Mouse (Mus musculus) common myeloid progenitor, adult 5-6 weeks (primary cell): ENCODE results near the gene Daxx. TPM values are rescaled to one million over a fixed set of nuclear protein-coding genes. Genes with fewer than 3 reads are reported as not detected.
"Not testable (repeated sequence)": the region's sequence is repeated elsewhere in the genome, so short reads cannot be mapped to it uniquely, and the experiment has no call there.

Experiments
- ATAC-seq: replicated peaks from 2 replicates; pipeline ENCODE4 v1.8.0; 2016; ENCODE audit warnings: low read depth, mild to moderate bottlenecking, moderate TSS enrichment, inconsistent platforms; ENCODE audit not compliant: poor library complexity, severe bottlenecking
- total RNA-seq: library from RNA; stranded (forward); fragments of 200-1000, 187-1606 nt; gene quantifications from 2 replicates; pipeline ENCODE4 v1.2.3, GENCODE M21; 2017

Daxx gene
- 24.1 and 44.4 TPM in 2 replicates for total RNA-seq

DNA sequence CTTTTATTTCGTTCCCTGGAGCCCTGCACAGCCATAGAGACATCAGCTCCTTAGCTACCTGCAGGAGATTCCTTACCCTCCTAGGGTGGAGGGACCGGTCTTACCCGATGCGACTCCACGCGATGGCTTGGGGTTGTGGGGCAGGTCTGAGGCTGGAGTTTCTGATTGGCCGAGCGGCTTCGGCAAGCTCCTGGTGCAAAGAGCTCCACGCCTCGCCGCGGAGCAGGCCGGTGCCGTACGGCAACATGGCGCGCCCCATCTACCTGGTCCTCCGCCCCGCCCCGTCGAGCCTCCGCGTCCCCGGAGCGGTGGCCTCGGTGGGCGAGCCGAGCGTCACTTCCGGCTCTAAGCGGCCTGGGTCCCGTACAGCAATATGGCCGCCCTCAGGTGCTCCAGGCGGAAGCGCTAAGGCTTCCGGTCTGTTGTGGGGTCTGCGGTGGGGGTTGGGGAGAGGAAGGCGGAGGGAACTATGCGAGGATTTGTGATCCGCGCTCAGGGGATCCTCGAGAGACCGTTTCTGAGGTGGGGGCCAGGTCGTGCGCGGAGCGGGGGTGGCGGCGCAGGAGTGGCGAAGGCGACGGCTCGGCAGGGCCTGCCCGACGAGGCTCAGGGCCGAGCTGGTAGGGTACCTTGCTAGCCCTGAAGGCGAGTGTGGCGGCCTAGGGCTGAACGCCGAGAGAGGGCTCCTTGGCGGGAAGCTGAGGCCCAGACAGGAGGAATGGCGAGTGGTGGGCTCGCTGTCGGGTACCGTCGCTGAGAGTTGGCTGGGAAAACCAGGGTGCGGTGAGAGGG, at the start of gene Daxx:
TSS of gene Daxx (plus strand) at position 338 of the 792 bp plus-strand sequence.
- peak; percentile 86 for ATAC-seq

DNA sequence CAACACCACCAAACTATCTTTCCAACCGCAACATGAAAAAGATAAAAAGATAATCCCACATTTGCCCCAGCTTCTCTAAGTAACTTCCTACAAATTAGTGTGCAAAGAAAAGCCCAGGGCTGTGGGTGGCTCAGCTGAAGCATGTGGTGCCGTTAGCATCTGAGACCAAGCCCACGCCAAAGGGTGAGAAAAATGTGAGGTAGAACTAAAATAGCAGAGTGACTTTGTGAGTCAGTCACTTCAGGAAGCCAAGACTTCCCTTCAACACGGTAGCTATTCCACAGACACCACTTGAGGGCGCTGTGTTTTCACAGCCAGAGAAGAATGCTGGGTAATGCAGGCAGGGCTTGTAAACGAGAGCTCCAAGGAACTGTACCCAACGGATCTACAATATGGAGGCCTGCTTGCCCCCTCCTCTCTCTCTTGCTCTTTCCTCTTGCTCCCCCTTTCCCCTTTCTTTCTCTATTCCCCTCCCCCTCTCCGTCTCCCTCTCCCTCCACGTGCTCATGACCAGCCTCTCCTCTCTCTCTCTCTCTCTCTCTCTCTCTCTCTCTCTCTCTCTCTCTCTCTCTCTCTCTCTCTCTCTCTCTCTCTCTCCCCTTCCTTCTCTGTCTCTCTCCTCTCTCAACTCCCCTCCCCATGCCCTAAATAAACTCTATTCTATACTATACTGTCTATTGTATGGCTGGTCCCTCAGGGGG, 43.7 kb upstream of the Daxx start:
- peak; percentile 99 for ATAC-seq

DNA sequence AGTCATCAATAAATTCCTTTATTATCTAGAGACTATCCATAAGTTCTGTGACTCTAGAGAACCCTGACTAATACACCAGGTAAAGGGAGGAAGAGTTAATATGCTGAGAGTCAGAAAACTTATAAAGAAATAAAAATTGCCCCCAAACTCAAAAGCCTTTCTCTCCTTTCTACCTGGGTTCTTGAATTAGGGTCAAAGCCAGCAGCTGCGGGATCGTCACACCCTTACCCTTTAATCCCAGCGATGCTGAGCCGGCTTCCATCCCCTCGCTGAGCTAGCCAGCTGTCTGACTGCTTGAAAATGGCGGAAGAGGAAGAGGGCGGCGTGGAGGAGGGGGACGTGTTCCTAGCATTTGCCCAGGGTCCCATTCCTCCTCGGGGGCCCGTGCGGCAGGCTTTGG, 35.7 kb upstream of the Daxx start, which contains the start of gene Gm7029:
TSS of gene Gm7029 (plus strand) at position 301 of the 400 bp plus-strand sequence.
- not testable (repeated sequence) for ATAC-seq

DNA sequence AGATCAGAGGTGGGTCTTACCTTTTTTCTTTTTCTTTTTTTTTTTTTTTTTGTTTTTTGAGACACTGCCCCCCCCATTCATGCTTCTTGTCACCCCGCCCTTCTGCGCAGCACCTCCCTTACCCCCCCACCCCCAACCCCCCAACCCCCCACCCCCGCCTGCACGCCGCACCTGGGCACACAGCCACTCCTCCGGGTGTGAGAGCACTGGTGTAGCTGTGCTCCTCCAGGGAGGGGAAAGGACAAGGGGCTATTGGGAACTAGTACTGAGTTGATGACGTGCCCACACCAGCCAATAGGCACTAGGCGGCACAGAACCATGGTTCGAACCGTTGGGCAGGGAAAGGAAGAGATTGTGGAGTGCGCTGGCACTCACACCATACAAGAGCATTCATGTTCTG, 34.8 kb upstream of the Daxx start:
- no peak for ATAC-seq

DNA sequence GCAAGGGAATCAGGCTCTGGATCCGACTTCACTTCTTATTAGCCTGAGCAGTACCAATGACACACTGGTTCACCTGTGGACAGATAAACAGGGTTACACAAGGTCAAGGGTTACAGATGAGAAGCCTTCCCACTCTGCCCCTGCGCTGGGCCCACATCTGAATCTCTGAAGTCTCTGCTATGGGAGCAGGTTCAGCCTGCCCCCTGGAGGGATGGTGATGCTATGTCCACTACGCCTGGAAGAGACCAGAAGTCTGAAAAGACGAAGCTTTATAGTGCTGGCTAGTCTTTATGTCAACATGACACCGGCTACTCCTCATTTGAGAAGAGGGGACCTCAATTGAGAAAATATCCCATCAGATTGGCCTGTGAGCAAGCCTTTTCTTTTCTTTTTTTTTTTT, 33.4 kb upstream of the Daxx start:
- peak; percentile 52; the same call in 1 of the 2 replicates for ATAC-seq

DNA sequence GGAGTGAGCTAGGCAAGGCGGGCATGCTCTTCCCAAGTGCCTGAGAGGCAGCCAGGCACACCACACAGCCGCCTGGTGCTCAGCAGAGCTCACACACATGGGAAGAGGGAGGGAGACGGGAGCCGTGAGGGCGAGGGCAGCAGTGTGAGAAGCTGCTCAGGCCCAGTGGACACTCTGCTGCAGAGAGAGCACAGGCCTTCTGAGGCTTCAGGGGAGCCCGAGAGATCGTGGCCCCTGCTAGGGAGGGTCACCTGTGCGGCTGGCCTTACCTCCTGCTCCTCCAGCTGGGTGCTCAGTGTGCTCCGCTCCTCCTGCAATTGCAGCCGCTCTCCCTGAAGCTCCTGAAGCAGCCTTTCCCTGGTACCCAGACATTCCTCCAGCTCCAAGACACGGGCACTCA, 24.9 kb upstream of the Daxx start:
- not testable (repeated sequence) for ATAC-seq

DNA sequence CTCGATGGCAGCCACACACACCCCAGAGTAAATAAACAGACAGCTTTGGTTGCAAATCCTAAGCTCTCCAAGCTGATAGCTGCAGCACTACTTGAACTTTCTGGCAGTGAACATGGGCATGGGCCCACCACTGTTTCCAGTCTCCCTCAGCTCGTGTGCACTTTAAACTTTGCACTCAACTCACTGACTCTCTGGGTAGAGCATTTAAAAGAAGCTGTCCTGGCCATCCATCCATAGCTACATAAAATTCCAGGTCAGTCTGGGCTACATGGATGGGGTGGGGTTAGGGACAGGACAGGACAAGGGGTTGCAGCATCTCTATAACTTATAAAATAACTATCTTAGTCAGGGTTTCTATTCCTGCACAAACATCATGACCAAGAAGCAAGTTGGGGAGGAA, 21.4 kb upstream of the Daxx start:
- not testable (repeated sequence) for ATAC-seq

DNA sequence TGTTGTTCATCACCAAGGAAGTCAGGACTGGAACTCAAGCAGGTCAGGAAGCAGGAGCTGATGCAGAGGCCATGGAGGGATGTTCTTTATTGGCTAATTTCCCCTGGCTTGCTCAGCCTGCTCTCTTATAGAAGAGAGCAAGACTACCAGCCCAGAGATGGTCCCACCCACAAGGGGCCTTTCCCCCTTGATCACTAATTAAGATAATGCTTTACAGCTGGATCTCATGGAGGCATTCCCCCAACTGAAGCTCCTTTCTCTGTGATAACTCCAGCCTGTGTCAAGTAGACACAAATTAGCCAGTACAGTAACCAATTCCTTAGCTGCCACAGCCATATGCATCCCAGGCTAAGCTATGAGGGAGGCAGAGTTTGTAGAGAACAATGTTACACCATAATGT, 21.0 kb upstream of the Daxx start:
- not testable (repeated sequence) for ATAC-seq

DNA sequence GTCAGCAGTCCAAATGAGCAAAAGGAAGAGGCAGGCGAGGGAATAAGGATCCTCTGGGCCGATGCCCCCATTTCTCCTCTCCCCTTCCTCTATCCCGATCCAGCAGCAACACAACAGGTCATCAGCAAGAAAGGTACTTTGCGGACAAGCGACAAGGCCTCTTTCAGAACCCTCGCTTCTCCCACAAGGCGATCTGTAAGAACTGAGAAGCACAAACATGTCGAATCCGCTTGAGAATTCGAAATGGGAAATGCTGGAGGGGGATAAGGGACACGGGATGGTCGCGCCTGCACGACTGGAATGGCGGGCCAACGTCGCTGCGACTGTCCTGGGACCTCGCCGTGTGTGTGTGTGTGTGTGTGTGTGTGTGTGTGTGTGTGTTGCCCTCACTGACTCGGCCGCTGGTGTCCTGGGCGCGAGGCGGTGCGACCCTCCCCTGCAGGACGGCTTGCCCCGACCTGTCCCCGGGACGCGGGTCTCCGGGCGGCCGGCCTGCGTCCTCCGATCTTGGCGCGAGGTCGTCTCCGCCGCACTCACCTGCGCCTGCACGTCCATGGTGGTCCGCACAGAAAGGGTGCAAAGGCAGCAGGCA, 19.2 kb upstream of the Daxx start:
- not testable (repeated sequence) for ATAC-seq

DNA sequence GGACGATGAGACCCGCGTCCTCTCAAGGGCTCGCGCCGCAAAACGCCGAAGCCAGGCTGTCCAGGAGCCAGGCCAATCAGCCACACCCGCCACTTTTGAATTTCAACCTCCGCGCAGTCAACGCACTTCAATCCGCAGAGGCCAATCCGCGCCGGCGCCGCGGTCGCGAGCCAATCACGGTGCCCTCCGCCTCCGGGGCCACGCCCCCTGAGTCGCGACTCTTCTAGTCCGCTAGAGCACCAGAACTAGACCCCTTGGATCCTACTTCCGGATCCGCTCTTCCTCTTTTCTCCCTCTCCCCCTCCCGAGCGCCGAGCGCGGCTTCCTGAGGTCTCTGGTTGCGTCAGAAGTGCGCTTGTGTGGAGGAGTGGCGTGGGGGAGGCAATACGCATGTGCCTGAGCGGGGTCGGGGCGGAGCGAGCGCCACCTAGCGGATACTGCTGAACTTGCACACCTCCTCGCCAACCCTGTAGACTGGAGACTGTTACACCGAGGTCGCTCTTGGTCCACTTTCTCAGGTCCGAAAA, 18.6 kb upstream of the Daxx start, which contains the start of gene Kifc1:
TSS of gene Kifc1 (minus strand) at position 129 of the 527 bp plus-strand sequence.
- ATAC-seq = peak; percentile 99

DNA sequence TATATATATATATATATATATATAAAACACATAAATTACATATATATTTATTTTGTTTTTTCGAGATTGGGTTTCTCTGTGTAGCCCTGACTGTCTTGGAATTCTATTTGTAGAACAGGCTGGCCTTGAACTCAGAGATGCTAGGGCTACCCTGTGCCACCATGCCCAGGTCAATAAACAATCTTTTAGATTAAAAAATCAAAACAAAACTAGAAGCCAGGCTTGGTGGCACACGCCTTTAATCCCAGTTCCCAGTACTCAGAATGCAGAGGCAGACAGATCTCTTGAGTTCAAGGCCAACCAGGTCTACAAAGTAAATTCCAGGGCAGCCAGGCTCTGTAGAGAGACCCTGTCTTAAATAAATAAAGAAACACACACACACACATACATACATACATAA, 17.9 kb upstream of the Daxx start:
- no peak for ATAC-seq

DNA sequence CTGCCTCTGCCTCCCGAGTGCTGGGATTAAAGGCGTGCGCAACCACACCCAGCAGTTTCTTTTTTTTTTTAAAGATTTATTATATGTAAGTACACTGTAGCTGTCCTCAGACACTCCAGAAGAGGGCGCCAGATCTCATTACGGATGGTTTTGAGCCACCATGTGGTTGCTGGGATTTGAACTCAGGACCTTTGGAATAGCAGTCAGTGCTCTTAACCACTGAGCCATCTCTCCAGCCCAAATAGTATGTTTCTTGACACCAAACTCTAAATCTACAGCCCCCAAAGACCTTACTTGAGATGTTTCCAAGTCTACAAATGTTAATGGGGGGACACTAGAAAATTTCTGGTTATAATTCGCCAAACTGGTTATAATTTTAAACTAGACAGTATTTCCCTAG, 17.3 kb upstream of the Daxx start:
- not testable (repeated sequence) for ATAC-seq

DNA sequence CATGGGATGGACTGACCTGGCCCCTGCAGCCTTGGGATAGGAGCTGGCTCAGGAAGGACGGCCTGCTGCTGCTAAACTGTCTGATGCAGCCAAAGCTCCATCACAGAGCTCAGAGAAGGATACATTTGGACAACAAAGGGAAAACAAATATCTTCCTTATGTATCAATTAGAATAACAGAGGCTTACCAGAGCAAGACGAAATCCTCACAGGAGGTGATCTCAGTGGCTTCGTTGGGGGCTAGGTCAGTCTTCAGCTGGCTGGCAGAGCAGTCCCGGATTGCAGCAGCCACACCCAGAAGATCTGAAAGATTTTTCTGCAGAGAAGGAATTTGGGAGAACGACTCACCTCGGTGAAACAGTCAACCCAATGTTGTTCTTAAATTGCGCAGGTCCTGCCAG, 16.8 kb upstream of the Daxx start:
- no peak for ATAC-seq

DNA sequence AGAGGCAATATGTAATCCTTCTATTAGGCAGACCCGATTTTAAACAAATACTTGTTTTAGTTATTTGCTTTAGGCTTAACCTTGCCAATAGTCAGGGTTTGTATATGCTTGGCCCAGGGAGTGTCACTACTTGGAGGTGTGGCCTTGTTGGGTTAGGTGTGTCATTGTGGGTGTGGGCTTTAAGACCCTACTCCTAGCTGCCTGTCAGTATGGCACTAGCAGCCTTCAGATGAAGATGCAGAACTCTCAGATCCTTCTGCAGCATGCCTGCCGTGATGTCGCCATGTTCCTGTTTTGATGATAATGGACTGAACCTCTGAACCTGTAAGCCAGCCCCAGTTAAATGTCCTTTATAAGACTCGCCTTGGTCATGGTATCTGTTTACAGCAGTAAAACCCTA, 16.2 kb upstream of the Daxx start:
- not testable (repeated sequence) for ATAC-seq

DNA sequence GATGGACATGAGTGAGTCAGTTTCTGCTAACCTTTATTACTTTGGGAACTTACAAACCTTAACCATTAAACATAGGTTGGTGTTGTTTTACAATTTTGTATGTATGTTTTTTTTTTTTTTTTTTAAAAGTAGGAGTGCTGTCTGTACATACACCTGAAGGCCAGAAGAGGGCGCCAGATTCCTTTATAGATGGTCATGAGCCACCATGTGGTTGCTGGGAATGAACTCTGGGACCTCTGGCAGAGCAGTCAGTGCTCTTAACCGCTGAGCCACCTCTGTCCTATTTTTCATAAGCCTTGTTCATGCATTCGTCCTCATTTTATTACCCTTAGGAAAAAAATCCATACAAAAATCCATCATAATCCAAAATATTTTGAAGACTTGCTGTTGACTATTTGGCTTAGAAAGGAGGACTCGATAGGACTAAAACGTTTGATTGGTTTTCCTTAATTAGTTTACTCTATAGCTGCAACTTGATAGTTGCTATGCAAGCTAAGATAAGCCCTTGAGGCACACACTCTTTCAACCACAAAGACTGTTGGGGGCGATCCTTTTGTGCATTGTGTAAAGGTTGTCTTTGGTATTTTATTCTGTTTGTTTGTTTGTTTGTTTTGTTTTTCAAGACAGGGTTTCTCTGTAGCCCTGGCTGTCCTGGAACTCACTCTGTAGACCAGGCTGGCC, 12.0 kb upstream of the Daxx start:
- peak; percentile 66 for ATAC-seq

DNA sequence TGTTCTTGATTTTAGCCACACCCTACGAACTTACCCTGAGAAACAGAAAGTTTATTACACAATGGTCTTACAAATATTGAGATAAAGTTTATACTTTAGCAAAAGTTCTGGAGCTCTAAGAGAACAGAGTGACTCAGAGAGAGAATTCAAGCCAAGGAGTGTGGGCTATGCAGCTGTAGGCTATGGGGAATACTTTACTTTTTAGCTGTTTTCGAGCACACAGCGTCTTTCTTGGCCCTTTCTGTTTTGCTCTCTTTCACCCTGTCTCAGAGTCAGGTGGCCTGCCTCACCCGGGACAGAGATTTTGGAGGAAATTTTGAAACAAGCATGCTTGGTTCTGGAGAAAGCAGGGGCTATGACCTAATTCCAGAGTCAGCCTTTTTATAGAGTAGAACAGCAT, 11.0 kb upstream of the Daxx start:
- ATAC-seq = not testable (repeated sequence)

DNA sequence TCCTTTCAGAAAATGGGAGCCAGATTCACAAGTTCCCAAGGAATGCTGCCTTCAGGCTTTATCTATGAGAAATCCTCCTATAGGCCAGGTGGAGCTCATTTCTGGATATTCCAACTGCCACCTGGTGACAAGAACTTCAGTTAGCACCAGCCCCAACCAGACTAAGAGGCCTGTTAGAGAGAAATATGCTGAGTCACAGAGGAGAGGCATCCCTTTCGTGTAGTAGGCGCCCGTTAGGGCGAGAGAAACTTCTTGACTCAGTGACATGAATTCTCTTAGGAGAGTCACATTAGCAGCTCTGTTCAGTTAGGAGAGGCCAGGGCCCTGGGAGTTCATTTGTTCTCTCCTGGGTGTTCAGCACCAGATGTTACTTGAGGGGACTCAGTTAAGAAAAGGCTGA, 9.6 kb upstream of the Daxx start:
- ATAC-seq = peak; percentile 52; the same call in 1 of the 2 replicates

DNA sequence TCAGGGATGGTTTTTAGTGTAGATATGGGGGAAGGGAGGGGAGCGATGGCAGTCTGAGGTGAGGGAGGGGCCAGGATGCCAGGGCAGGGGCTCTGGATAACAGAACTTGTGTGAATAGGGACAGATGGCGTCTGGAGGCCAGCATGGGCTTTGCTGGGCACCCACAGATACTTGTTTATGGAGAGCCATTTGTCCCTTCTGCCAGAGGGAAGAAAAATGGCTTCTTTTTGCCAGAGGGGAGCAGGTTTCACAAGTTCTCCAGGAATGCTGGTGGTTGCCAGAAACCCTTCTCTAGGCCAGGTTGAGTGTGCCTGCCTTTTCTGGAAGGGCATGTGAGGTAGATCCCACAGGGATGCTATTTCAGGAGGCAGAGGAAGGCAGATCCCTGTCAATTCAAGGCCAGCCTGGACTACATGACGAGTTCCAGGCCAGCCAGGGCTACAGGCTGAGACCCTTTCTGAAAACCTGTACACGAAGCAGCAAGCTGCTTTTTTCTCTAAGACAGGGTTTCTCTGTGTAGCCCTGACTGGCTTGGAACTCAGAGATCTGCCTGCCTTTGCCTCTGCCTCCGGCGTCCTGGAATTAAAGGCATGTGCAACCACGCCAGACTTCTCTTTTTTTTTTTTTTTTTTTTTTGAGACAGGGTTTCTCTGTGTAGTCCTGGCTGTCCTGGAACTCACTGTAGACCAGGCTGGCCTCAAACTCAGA, 8.8 kb upstream of the Daxx start:
- ATAC-seq = no peak

DNA sequence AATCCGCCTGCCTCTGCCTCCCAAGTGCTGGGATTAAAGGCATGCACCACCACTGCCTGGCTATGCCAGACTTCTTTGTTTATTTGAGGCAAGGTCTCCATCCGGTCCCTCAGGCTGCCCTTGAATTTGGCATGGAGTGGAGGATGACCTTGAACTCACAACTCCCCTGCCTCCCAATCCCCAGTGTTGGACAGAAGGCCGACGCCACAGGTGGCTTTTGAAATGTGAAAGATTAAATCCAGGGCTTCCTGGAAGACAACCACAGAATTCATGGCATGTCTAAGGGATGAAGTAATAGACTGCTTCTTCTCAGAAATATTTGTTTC, 8.3 kb upstream of the Daxx start:
- ATAC-seq = no peak

DNA sequence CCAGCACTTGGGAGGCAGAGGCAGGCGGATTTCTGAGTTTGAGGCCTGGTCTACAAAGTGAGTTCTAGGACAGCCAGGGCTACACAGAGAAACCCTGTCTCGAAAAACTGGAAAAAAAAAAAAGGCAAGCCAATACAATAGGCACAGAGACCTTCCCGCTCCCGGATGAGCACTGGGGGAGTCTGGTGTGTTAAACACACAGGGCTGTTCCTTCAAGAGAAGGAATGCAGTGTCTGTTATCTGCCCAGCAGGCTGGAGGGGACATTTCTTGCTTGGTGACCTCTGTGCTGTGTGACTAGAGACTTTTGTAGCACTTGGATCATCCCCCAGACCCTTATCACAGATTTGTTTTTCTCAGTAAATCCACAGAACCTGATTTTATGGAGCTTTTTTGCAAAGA, 7.6 kb upstream of the Daxx start:
- no peak for ATAC-seq
